Mouse (Mus musculus): ENCODE measurements around the gene Riok1. TPM values are rescaled to one million over a fixed set of nuclear protein-coding genes. Genes with fewer than 3 reads are reported as not detected.

The Riok1 gene
- polyA plus RNA-seq, 1 experiment from 2014 or later: 45.9 TPM

DNA sequence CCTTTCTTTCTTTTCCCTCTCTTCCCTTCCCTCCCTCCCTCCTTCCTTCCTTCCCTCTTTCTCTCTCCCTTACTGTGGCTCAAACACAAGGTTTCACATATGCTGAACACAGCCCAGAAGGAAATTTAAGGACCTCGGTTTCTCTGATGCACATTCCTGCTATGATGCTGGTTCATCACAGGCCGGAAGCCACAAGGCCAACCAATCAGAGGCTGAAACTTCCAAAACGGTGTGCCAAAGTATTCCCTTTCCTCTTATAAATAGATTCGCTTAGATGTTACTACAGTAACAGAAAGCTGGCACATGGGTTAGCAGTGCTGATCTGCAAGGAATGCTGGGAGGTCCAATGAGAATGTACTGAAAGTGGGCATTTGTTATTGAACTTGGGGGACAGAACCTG, 66.6 kb downstream of the Riok1 start:
- no peak overlapping the region for H3K4me3 ChIP-seq (replicated peaks)
- ATAC-seq: no peak
- H3K36me3 ChIP-seq: no peaks in the 10 kb centered on the region
- H3K4me2 ChIP-seq (replicated peaks): no peak overlapping the region
- H3K4me1 ChIP-seq (replicated peaks): 0 out of 2 replicates have a peak, but pooled peaks cover 2% of the 10 kb centered on the region
- WGBS: 58% methylated on average over 4 of the region's 4 CpGs
- H3K9ac ChIP-seq: no peak overlapping the region
- H3K9me3 ChIP-seq: no peaks in the 10 kb centered on the region
- no peaks in the 10 kb centered on the region for H3K27me3 ChIP-seq (replicated peaks)
- no peak overlapping the region for H3K27ac ChIP-seq

GRCm38 (mm10) chr13:38104501-38104900, 67.7 kb downstream of the Riok1 start:
- 86% methylated on average over 10 of the region's 10 CpGs for WGBS
- Histone ChIP-seq H3K4me3 (replicated peaks) (no peak overlapping the region), H3K4me1 (replicated peaks) (0 out of 2 replicates have a peak, but pooled peaks cover 2% of the 10 kb centered on the region), H3K9me3 (no peaks in the 10 kb centered on the region), H3K27ac (no peak overlapping the region), H3K36me3 (no peaks in the 10 kb centered on the region), H3K27me3 (replicated peaks) (no peaks in the 10 kb centered on the region), H3K9ac (no peak overlapping the region), H3K4me2 (replicated peaks) (no peak overlapping the region)
- ATAC-seq: no peak

- Histone ChIP-seq H3K9me3 (no peaks in the 10 kb centered on the region), H3K36me3 (no peaks in the 10 kb centered on the region)
- 70% methylated on average over 9 of the region's 9 CpGs for WGBS
Measured at GRCm38 (mm10) chr13:38109081-38109480, 72.3 kb downstream of the Riok1 start.

More at GRCm38 (mm10) chr13:38109081-38109480, 72.3 kb downstream of the Riok1 start:
- Histone ChIP-seq H3K4me3 (replicated peaks) (no peak overlapping the region), H3K4me1 (replicated peaks) (no peaks in the 10 kb centered on the region), H3K9ac (no peak overlapping the region), H3K27ac (no peak overlapping the region), H3K27me3 (replicated peaks) (no peaks in the 10 kb centered on the region), H3K4me2 (replicated peaks) (no peak overlapping the region)
- no peak for ATAC-seq

Other genes with a start within 250 kb of the Riok1 start
- 138 and 145 TPM in 2 replicates for gene Ssr1, start 42.8 kb upstream of the Riok1 start, polyA plus RNA-seq (2015; fragmentation: Nextera tagmentation; extraction: Ambion mirVana)
- gene Cage1, start 74 bp downstream of the Riok1 start, polyA plus RNA-seq (2015; fragmentation: Nextera tagmentation; extraction: Ambion mirVana): 0.62 and 0.89 TPM in 2 replicates
- 8.6 and 9.1 TPM in 2 replicates for gene Dsp, start 114.3 kb downstream of the Riok1 start, polyA plus RNA-seq (2015; fragmentation: Nextera tagmentation; extraction: Ambion mirVana)
- 35.2 and 36.4 TPM in 2 replicates for gene Snrnp48, start 167.9 kb downstream of the Riok1 start, polyA plus RNA-seq (2015; fragmentation: Nextera tagmentation; extraction: Ambion mirVana)